Mouse (Mus musculus) spleen, embryonic (tissue): ENCODE measurements around the gene Plekhg3.

ENCODE experiments used
- CTCF ChIA-PET: fragments of 350-600 bp; sonication (Branson Sonifier 250); formaldehyde crosslinking; loops from one replicate; lab custom pipeline; 2022; lab: Charles Lee

Gene Plekhg3

DNA sequence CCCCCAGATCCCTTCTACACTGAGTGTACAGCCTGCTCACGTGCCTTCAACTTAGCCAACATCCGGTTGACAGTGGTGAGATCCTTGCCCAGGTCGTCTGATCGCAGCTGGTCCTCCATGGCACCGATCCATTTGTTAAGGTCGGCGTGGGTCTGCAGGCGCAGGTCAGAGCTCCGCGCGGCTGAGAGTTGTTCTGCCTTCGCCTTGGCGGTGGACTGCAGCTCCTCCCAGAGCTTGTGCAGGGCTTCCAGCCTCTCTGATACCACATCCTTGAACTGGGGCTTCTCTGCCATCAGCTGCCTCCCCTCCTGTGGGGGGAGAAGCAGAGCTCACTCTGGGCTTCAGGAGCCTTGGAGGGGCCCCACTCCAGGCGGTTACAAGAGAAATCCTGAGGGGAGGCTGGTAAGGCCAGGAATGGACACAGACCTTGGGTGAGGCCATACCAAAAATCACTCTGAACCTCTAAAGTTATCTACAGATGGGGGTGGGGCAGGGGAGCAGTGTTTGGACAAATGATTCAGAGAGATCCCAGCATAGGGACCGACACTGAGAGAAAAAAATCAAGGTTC, 78.4 kb downstream of the Plekhg3 start:
- CTCF ChIA-PET, result no interaction called here

DNA sequence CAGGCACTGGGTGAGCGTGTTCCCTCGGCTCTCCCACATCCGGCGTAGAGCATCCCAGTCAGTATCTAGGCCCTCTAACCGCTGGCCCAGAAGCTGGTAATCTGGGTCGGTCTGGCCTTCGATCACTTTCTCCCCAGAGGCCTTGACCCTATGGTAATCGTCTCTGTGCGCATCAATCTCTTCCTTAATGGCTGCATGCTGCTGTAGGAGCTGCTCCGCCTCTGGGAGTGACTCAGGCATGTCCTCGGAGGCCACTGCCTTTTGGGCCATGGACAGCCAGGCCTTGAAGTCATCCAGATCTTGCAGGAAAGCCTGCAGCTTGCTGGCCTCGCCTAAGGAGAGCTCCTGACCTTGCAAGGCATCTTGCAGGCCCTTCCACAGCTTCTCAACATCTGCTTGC, 81.9 kb downstream of the Plekhg3 start:
- CTCF ChIA-PET, result no interaction called here

DNA sequence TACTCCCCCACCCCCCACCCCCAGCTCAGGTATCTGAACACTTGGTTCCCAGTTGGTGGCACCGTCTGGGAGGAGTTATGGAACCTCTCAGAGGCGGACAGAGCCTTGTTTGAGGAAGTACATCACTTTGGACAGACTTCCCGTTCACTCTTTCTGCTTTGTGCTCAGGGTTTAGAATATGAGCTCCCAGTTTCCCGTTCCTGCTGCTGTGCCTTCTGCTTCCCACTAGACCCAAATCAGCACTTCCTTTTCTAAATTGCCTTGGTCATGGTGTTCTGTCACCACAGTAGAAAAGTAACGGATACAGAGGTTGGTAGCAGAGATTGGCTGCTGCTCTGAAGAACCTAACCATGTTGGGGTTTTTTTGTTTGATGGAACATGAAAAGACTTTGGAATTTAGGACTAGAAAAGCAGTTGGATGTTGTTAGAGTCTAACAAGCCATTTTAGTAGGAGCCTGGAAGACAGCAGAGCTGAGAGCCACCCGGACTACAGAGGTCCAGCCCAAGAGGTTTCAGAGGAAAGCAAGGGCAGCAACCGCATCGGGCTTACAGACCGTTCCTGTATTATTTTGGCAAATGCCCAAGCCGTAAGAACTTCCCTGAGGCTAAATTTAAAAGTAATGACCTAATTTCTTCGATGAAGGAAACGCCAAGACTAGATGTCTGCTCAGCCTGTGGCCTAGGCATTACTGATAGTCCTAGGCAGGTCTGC, 84.3 kb downstream of the Plekhg3 start:
- CTCF ChIA-PET, result interaction anchor here (0.7 kb wide), 1 partner anchor 16 kb away, joined by 3 read pairs; no protein-coding TSS in a partner anchor

DNA sequence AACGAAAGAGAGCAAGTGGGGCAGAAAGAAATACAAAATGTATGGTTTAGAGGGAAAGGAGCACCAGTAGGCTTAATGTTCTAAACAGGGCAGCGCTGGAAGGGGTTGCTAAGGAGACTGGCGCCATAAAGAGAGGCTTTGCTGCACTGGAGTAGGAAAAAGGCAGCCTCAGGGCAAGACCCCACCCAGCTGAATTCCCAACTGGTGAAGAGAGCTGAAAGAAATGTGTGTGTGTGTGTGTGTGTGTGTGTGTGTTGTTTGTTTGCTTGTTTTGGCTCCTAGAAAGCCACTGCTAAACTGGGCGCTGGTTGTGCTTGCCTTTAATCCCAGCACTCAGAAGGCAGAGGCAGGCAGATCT, 84.9 kb downstream of the Plekhg3 start:
- CTCF ChIA-PET, result no interaction called here

DNA sequence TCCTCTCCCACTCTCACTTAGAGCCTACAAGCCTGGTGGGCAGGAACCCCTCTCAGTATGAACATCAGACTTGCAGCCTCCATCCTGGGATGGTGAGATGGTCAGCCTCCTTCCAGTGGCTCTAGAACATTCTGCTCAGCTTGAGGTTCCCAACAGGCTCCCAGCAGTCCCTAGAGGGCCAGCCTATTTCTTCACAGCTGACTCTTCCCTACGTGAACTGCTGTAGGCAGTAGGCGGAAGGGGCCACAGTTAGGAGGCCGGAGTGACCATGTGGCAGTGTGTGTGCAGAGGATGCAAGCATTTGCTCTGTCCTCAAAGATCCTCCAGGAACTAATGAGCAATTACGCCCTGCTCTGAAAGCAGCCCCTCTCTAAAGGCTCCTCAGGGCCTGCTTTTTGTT, 87.5 kb downstream of the Plekhg3 start:
- CTCF ChIA-PET, result no interaction called here

DNA sequence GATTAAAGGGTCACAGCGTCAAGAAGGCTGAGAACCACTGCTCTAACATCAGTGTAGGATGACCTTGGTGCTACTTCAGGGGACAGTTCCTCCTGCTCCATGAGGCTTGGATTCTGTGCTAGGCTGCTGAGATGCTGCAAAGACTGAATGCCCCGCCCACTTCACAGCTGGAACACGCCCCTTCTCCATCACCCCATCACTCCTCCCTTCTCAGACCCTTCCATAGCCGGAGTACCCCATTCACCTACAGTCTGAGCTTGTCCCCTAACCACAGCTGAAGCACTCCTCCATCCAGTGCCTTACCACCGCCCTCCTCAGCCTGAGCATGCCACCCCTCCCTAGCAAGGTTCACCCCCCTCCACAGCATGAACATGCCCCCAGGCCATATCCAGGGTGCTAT, 89.2 kb downstream of the Plekhg3 start:
- CTCF ChIA-PET, result no interaction called here

DNA sequence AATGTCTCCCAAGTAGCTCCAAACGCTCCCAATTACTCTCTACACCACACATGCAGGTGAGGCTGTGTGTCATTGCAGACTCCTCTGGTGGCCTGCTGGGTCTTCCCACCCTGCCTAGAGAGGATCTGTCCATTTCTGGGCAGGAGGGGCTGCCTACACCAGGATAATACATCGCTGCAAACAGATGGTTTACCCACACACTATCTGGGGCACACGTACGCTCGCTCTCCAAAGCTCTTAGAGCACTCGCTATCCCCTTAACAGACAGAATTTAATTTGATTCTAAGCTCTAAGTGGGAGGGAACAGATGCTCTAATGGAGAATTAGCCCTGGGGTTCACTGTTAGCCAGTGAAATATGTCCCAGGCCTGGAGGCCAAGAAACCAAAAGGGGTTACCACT, 92.7 kb downstream of the Plekhg3 start:
- CTCF ChIA-PET, result no interaction called here
